Mouse (Mus musculus) ES-E14 (cell line): Measurements from ENCODE around the gene Psmd7.

Experiments
- CHD2 ChIP-seq: IDR thresholded peaks from 2 replicates; pipeline ENCODE4 v1.6.1; 2014; ENCODE audit warnings: mild to moderate bottlenecking, low read depth, low read length, inconsistent platforms
- HCFC1 ChIP-seq: IDR thresholded peaks from 2 replicates; pipeline ENCODE4 v1.6.1; 2012; ENCODE audit warnings: low read length, inconsistent platforms, borderline replicate concordance; ENCODE audit not compliant: insufficient read depth
- MAFK ChIP-seq: IDR thresholded peaks from 2 replicates; pipeline ENCODE4 v1.6.1; 2014; ENCODE audit warnings: mild to moderate bottlenecking, low read depth, low read length, inconsistent platforms; ENCODE audit not compliant: insufficient read depth
- ZC3H11A ChIP-seq: IDR thresholded peaks from 2 replicates; pipeline ENCODE4 v1.6.1; 2012; ENCODE audit warnings: low read depth, mild to moderate bottlenecking, inconsistent platforms, low read length, borderline replicate concordance

DNA sequence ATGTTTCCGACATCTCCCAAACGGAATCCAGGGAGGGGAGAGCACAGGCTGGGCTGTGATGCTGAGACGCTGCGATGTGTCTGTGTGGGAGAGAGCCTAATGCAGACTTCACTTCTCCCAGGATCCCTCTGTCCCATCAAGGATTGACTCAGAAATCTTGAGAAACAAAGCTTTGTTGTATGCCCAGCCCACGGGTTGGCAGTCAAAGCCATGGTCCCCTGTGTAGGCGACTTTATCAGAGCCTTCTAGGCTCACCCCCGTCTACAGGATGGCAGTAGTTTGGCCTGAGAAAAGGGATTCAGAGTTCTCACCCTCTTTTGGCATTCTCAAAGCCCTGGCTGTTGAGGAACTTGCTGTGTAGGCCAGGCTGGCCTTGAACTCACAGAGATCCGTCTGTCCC is 9.7 kb downstream of the Psmd7 start:
- TF ChIP-seq MAFK, result no peak
- no peak for TF ChIP-seq ZC3H11A
- no peak for TF ChIP-seq CHD2
- no peak for TF ChIP-seq HCFC1
